In the genomic region with DNA sequence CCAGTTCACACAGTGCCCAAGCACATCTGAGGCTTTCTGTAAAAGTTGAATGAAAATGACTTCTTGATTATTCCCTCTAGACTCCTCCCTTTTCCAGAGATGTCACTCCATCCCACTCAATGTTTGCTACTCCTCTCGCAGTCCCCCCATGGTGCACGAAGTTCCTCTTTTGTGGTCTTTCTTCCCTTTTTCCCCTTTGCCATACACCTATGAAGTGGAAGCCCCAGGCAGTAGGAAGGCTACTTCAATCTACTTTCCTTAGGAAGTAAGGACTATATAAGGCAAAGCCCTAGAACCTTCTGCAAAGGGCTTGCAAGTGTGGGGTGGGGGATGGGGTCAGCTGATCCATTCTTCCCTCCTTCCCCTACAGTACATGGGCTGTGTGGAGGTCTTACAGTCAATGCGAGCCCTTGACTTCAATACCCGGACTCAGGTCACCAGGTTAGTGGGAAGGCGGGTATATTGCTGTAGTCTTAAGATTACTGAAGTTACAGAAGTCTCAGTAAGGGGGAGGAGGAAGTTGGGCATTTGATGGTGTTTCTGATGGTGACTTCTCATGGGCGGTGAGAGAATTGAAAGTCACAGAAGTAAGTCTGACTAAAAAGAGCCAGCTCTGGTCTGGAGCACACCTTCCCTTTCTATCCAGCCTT, we compare ENCODE assay signal across 10 mouse cellular contexts. TPM values are rescaled to one million over a fixed set of nuclear protein-coding genes. Genes with fewer than 3 reads are reported as not detected.
DNase-seq lines count a peak whose midpoint lies in the region; ATAC-seq and TF ChIP-seq lines count a peak whose summit lies in the region.
"Had no signal": no experiment of that assay in that cellular context is flagged by ENCODE, and none has a peak within 500 bp of the region (broad histone marks: within the 10 kb centered on the region; RNA-seq: fewer than 3 reads in every experiment).

No protein-coding gene starts in this region.

- peak overlapping the region; percentile 64; the same call in 1 of the 2 replicates for H3K9ac ChIP-seq in kidney, embryonic 15.5 days
- H3K9ac ChIP-seq in embryonic facial prominence, embryonic 12.5 days: peak overlapping the region; percentile 77
- no peak overlapping the region for H3K9ac ChIP-seq in intestine, embryonic 14.5 days (ENCODE audit: low read length)
- 0 out of 2 replicates have a peak overlapping the region, but pooled peaks have one; percentile 51 for H3K9ac ChIP-seq in midbrain, postnatal 0 days (replicated peaks; ENCODE audit: low read length, poor library complexity, severe bottlenecking)

- intact Hi-C loops in left cerebral cortex, adult 2 months (cut with DNase I): no loop called here

- H3K27me3 ChIP-seq in kidney, embryonic 15.5 days: no peaks in the 10 kb centered on the region
- no peaks in the 10 kb centered on the region for H3K27me3 ChIP-seq in embryonic facial prominence, embryonic 12.5 days
- no peaks in the 10 kb centered on the region for H3K27me3 ChIP-seq in intestine, embryonic 14.5 days (replicated peaks; ENCODE audit: control insufficient read depth, insufficient read depth, low read length)
- no peaks in the 10 kb centered on the region for H3K27me3 ChIP-seq in midbrain, postnatal 0 days (ENCODE audit: insufficient read depth, low read length)

- no peak for TF ChIP-seq CTCF in midbrain, postnatal 0 days (IDR thresholded peaks at IDR 0.05)
- TF ChIP-seq CTCF in left cerebral cortex, adult 2 months (IDR thresholded peaks at IDR 0.05): no peak

- no peaks in the 10 kb centered on the region for H3K9me3 ChIP-seq in kidney, embryonic 15.5 days (replicated peaks)
- H3K9me3 ChIP-seq in embryonic facial prominence, embryonic 12.5 days: no peaks in the 10 kb centered on the region
- no peaks in the 10 kb centered on the region for H3K9me3 ChIP-seq in intestine, embryonic 14.5 days (ENCODE audit: control insufficient read depth, low read length)
- no peaks in the 10 kb centered on the region for H3K9me3 ChIP-seq in midbrain, postnatal 0 days (ENCODE audit: low read length)

- peaks cover 42% of the 10 kb centered on the region for H3K36me3 ChIP-seq in kidney, embryonic 15.5 days
- peaks cover 39% of the 10 kb centered on the region for H3K36me3 ChIP-seq in embryonic facial prominence, embryonic 12.5 days
- H3K36me3 ChIP-seq in intestine, embryonic 14.5 days (ENCODE audit: control insufficient read depth, insufficient read depth, low read length): peaks cover 36% of the 10 kb centered on the region
- peaks cover 4% of the 10 kb centered on the region; the same call in 1 of the 2 replicates for H3K36me3 ChIP-seq in midbrain, postnatal 0 days (ENCODE audit: insufficient read depth, low read length)

- ATAC-seq in kidney, embryonic 15.5 days (replicated peaks; ENCODE audit: low FRiP score): no peak
- ATAC-seq in embryonic facial prominence, embryonic 12.5 days (ENCODE audit: insufficient number of reproducible peaks, insufficient read depth, low FRiP score, low TSS enrichment): no peak
- ATAC-seq in intestine, embryonic 14.5 days (replicated peaks; ENCODE audit: low FRiP score, low TSS enrichment, low read depth): no peak
- ATAC-seq in midbrain, postnatal 0 days (ENCODE audit: low FRiP score): no peak

- whole genome bisulfite sequencing in kidney, embryonic 15.5 days: 53% methylated on average over 6 of the region's 6 CpGs
- whole genome bisulfite sequencing in embryonic facial prominence, embryonic 12.5 days: 72% methylated on average over 6 of the region's 6 CpGs
- WGBS in intestine, embryonic 14.5 days: 67% methylated on average over 6 of the region's 6 CpGs
- 76% methylated on average over 6 of the region's 6 CpGs for WGBS in midbrain, postnatal 0 days

- 0 out of 2 replicates have a peak overlapping the region, but pooled peaks have one; percentile 100 for H3K27ac ChIP-seq in kidney, embryonic 15.5 days
- H3K27ac ChIP-seq in embryonic facial prominence, embryonic 12.5 days: peak overlapping the region; percentile 79
- H3K27ac ChIP-seq in intestine, embryonic 14.5 days (ENCODE audit: low read depth): 0 out of 2 replicates have a peak overlapping the region, but pooled peaks have one; percentile 14
- no peak overlapping the region for H3K27ac ChIP-seq in midbrain, postnatal 0 days (ENCODE audit: low read depth, low read length)
- H3K27ac ChIP-seq in left cerebral cortex, adult 2 months: no peak overlapping the region

- H3K4me2 ChIP-seq in kidney, embryonic 15.5 days: peak overlapping the region; percentile 89
- H3K4me2 ChIP-seq in embryonic facial prominence, embryonic 12.5 days (replicated peaks): peak overlapping the region; percentile 79
- H3K4me2 ChIP-seq in intestine, embryonic 14.5 days (ENCODE audit: low read length): peak overlapping the region; percentile 98
- H3K4me2 ChIP-seq in midbrain, postnatal 0 days (ENCODE audit: low read depth, low read length, poor library complexity, severe bottlenecking): peak overlapping the region; percentile 60

- H3K4me1 ChIP-seq in kidney, embryonic 15.5 days: peaks cover 60% of the 10 kb centered on the region
- H3K4me1 ChIP-seq in embryonic facial prominence, embryonic 12.5 days: peaks cover 32% of the 10 kb centered on the region
- H3K4me1 ChIP-seq in intestine, embryonic 14.5 days (replicated peaks; ENCODE audit: control insufficient read depth, insufficient read depth, low read length): peaks cover 38% of the 10 kb centered on the region
- no peaks in the 10 kb centered on the region for H3K4me1 ChIP-seq in midbrain, postnatal 0 days (ENCODE audit: insufficient read depth, low read length)

- no peak for DNase-seq in kidney, postnatal 14 days
- no peak for DNase-seq in intestine, embryonic 14.5 days (ENCODE audit: low spot score)
- DNase-seq in midbrain, postnatal 0 days (ENCODE audit: low spot score): no peak
- DNase-seq in left cerebral cortex, adult 2 months (ENCODE audit: extremely low spot score in 1 of 2, low spot score in 2 of 2): no peak
- DNase-seq in cerebellum, postnatal 4 days (ENCODE audit: low spot score in 2 of 2): no peak
- no peak for DNase-seq in right cerebral cortex, postnatal 10 days (ENCODE audit: low spot score in 2 of 2)
- DNase-seq: kidney, adult 9 months; thymus, adult 18-20 months had no signal

- peak overlapping the region; percentile 71 for H3K4me3 ChIP-seq in kidney, embryonic 15.5 days (replicated peaks)
- H3K4me3 ChIP-seq in embryonic facial prominence, embryonic 12.5 days: peak overlapping the region; percentile 46
- peak overlapping the region; percentile 53 for H3K4me3 ChIP-seq in intestine, embryonic 14.5 days (ENCODE audit: low read depth, low read length)
- no peak overlapping the region for H3K4me3 ChIP-seq in midbrain, postnatal 0 days (ENCODE audit: low read depth, low read length)
- H3K4me3 ChIP-seq in left cerebral cortex, adult 2 months: no peak overlapping the region

RNA-seq across cellular contexts. Expression of gene Shc1, which starts 4.4 kb away (rescaled TPM):
- 97.1 and 105 TPM in 2 replicates for polyA plus RNA-seq in kidney, embryonic 15.5 days (2015; fragmentation: Nextera tagmentation; extraction: Ambion mirVana)
- polyA plus RNA-seq in embryonic facial prominence, embryonic 12.5 days (2016; fragmentation: Nextera tagmentation; extraction: Ambion mirVana): 94.5 and 97.5 TPM in 2 replicates
- 65.1 and 71.4 TPM in 2 replicates for polyA plus RNA-seq in intestine, embryonic 14.5 days (2014; fragmentation: Nextera tagmentation; extraction: Ambion mirVana)
- total RNA-seq in midbrain, postnatal 0 days (2014; rRNA removed): 21.7 and 24.9 TPM in 2 replicates
- polyA plus RNA-seq in midbrain, postnatal 0 days (2015; fragmentation: Nextera tagmentation; extraction: Ambion mirVana): 11.0 and 12.7 TPM in 2 replicates
- 10 to 100 TPM; 12.9 to 16.4 TPM for total RNA-seq in left cerebral cortex, adult 2 months (2021)

RNA-seq across cellular contexts. Expression of gene Cks1b, which starts 4.5 kb away (rescaled TPM):
- 518 and 559 TPM in 2 replicates for polyA plus RNA-seq in kidney, embryonic 15.5 days (2015; fragmentation: Nextera tagmentation; extraction: Ambion mirVana)
- polyA plus RNA-seq in embryonic facial prominence, embryonic 12.5 days (2016; fragmentation: Nextera tagmentation; extraction: Ambion mirVana): 480 and 499 TPM in 2 replicates
- 510 and 525 TPM in 2 replicates for polyA plus RNA-seq in intestine, embryonic 14.5 days (2014; fragmentation: Nextera tagmentation; extraction: Ambion mirVana)
- total RNA-seq in midbrain, postnatal 0 days (2014; rRNA removed): 22.4 and 29.2 TPM in 2 replicates
- polyA plus RNA-seq in midbrain, postnatal 0 days (2015; fragmentation: Nextera tagmentation; extraction: Ambion mirVana): 68.6 and 69.6 TPM in 2 replicates
- total RNA-seq in left cerebral cortex, adult 2 months (2021): 1 to 10 TPM; 1.8 to 2.3 TPM

RNA-seq across cellular contexts. Expression of gene Pygo2, which starts 7.3 kb away (rescaled TPM):
- polyA plus RNA-seq in kidney, embryonic 15.5 days (2015; fragmentation: Nextera tagmentation; extraction: Ambion mirVana): 38.3 and 43.5 TPM in 2 replicates
- polyA plus RNA-seq in embryonic facial prominence, embryonic 12.5 days (2016; fragmentation: Nextera tagmentation; extraction: Ambion mirVana): 67.3 and 67.9 TPM in 2 replicates
- 40.8 and 45.5 TPM in 2 replicates for polyA plus RNA-seq in intestine, embryonic 14.5 days (2014; fragmentation: Nextera tagmentation; extraction: Ambion mirVana)
- 77.8 and 91.3 TPM in 2 replicates for total RNA-seq in midbrain, postnatal 0 days (2014; rRNA removed)
- 38.5 and 40.4 TPM in 2 replicates for polyA plus RNA-seq in midbrain, postnatal 0 days (2015; fragmentation: Nextera tagmentation; extraction: Ambion mirVana)
- 10 to 100 TPM; 51.0 to 54.5 TPM for total RNA-seq in left cerebral cortex, adult 2 months (2021)

RNA-seq across cellular contexts. Expression of gene Flad1, which starts 11.0 kb away (rescaled TPM):
- 29.4 and 31.4 TPM in 2 replicates for polyA plus RNA-seq in kidney, embryonic 15.5 days (2015; fragmentation: Nextera tagmentation; extraction: Ambion mirVana)
- 30.3 TPM in 2 replicates for polyA plus RNA-seq in embryonic facial prominence, embryonic 12.5 days (2016; fragmentation: Nextera tagmentation; extraction: Ambion mirVana)
- polyA plus RNA-seq in intestine, embryonic 14.5 days (2014; fragmentation: Nextera tagmentation; extraction: Ambion mirVana): 28.3 and 28.7 TPM in 2 replicates
- total RNA-seq in midbrain, postnatal 0 days (2014; rRNA removed): 32.0 and 34.1 TPM in 2 replicates
- polyA plus RNA-seq in midbrain, postnatal 0 days (2015; fragmentation: Nextera tagmentation; extraction: Ambion mirVana): 26.0 and 29.3 TPM in 2 replicates
- total RNA-seq in left cerebral cortex, adult 2 months (2021): 10 to 100 TPM; 34.5 to 37.8 TPM

RNA-seq across cellular contexts. Expression of gene Pbxip1, which starts 13.8 kb away (rescaled TPM):
- 39.6 and 39.7 TPM in 2 replicates for polyA plus RNA-seq in kidney, embryonic 15.5 days (2015; fragmentation: Nextera tagmentation; extraction: Ambion mirVana)
- polyA plus RNA-seq in embryonic facial prominence, embryonic 12.5 days (2016; fragmentation: Nextera tagmentation; extraction: Ambion mirVana): 29.8 and 30.1 TPM in 2 replicates
- polyA plus RNA-seq in intestine, embryonic 14.5 days (2014; fragmentation: Nextera tagmentation; extraction: Ambion mirVana): 18.8 and 20.3 TPM in 2 replicates
- 18.5 and 21.3 TPM in 2 replicates for total RNA-seq in midbrain, postnatal 0 days (2014; rRNA removed)
- polyA plus RNA-seq in midbrain, postnatal 0 days (2015; fragmentation: Nextera tagmentation; extraction: Ambion mirVana): 18.8 and 21.8 TPM in 2 replicates
- 10 to 100 TPM; 33.8 to 34.8 TPM for total RNA-seq in left cerebral cortex, adult 2 months (2021)

Comparison
In these comparisons a context has a peak if more than half of its experiments do, and no peak if none do; other contexts are left out.
1. H3K27ac ChIP-seq: peak in kidney, embryonic 15.5 days (single experiment), embryonic facial prominence, embryonic 12.5 days (single experiment) and intestine, embryonic 14.5 days (single experiment); none in midbrain, postnatal 0 days (single experiment) and left cerebral cortex, adult 2 months (single experiment).
2. H3K4me3 ChIP-seq: peak in kidney, embryonic 15.5 days (single experiment), embryonic facial prominence, embryonic 12.5 days (single experiment) and intestine, embryonic 14.5 days (single experiment); none in midbrain, postnatal 0 days (single experiment) and left cerebral cortex, adult 2 months (single experiment).
3. Peak in every context shown above with its lines, with median percentiles within 50 percentile points of each other: H3K4me2 ChIP-seq.